Mouse (Mus musculus) kidney, embryonic 14.5 days (tissue): ENCODE data around the gene Lats2. TPM values are rescaled to one million over a fixed set of nuclear protein-coding genes. Genes with fewer than 3 reads are reported as not detected.

Experiments used
- ATAC-seq: fragments of 200-750 bp; cut with Nextera tagmentation; 2 replicates; pipeline ENCODE4 v1.8.0; 2017; ENCODE audit warnings: moderate number of reproducible peaks, mild to moderate bottlenecking, moderate TSS enrichment, moderate library complexity; ENCODE audit not compliant: low FRiP score, low TSS enrichment
- H3K27ac ChIP-seq: fragments of 300-500 bp; sonication (generic); 2 replicates; pipeline ENCODE4 v1.5.1; 2014; ENCODE audit warnings: low read depth, mild to moderate bottlenecking, low read length, moderate library complexity, mixed read lengths
- H3K27me3 ChIP-seq: fragments of 300-500 bp; sonication (generic); 2 replicates; pipeline ENCODE4 v1.6.1; 2014; ENCODE audit warnings: mild to moderate bottlenecking, low read length; ENCODE audit not compliant: control insufficient read depth, insufficient read depth
- H3K36me3 ChIP-seq: fragments of 300-500 bp; sonication (generic); 2 replicates; pipeline ENCODE4 v1.6.1; 2014; ENCODE audit warnings: low read length, mixed read lengths; ENCODE audit not compliant: control insufficient read depth, insufficient read depth
- H3K4me1 ChIP-seq: fragments of 300-500 bp; sonication (generic); 2 replicates; pipeline ENCODE4 v1.6.1; 2014; ENCODE audit warnings: low read length, mixed read lengths; ENCODE audit not compliant: control insufficient read depth, insufficient read depth
- H3K4me2 ChIP-seq: fragments of 300-500 bp; sonication (generic); replicated peaks from 2 replicates; pipeline ENCODE4 v1.6.1; 2014; ENCODE audit warnings: low read depth, mild to moderate bottlenecking, low read length
- H3K4me3 ChIP-seq: fragments of 300-500 bp; sonication (generic); 2 replicates; pipeline ENCODE4 v1.5.1; 2014; ENCODE audit warnings: mild to moderate bottlenecking, low read length
- H3K9ac ChIP-seq: fragments of 300-500 bp; sonication (generic); 2 replicates; pipeline ENCODE4 v1.6.1; 2014; ENCODE audit warnings: low read depth, mild to moderate bottlenecking, low read length, moderate library complexity
- H3K9me3 ChIP-seq: fragments of 300-500 bp; sonication (generic); 2 replicates; pipeline ENCODE4 v1.6.1; 2016; ENCODE audit warnings: low read length; ENCODE audit not compliant: control insufficient read depth
- WGBS: fragments of 180-500 bp; shearing (Covaris S2); extraction: QIAGEN DNeasy Blood & Tissue Kit; methylation state at CpG from one replicate; pipeline ENCODE4 v1.1.7; 2014; 5-methylcytosine and 5-hydroxymethylcytosine counted together
- polyA plus RNA-seq: library from polyadenylated mRNA; unstranded; fragments of >200 nt; fragmentation: Nextera tagmentation; extraction: Ambion mirVana; gene quantifications from 2 replicates; pipeline ENCODE4 v1.2.1, GENCODE M21; 2014

Gene Lats2
- polyA plus RNA-seq, 1 experiment from 2014 or later: 21.5 TPM

DNA sequence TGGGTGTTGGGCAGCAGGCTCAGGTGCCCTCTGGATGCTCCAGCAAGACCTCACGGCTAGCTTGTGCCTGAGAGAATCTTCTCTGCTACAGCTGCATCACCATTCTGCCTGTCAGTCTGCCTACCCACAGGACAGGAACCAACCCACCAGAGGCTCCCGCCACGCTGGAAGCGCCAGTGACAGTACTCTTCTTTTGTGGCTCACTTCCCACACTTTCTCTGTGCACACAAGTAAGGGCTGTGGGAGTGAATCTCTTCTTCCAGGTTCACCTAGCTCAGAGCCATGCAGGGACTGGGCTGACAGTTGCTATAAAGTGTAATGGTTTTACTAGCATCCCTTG is 51.5 kb downstream of the Lats2 start:
- Histone ChIP-seq H3K9ac (no peak overlapping the region), H3K27me3 (no peaks in the 10 kb centered on the region), H3K4me2 (no peak overlapping the region), H3K4me3 (no peak overlapping the region), H3K36me3 (peaks cover 21% of the 10 kb centered on the region), H3K4me1 (peaks cover 4% of the 10 kb centered on the region; the same call in 1 of the 2 replicates), H3K27ac (peak overlapping the region; percentile 32; the same call in 1 of the 2 replicates), H3K9me3 (no peaks in the 10 kb centered on the region)
- ATAC-seq: no peak
- 87% methylated on average over 4 of the region's 4 CpGs for WGBS

- Histone ChIP-seq H3K36me3 (peaks cover 21% of the 10 kb centered on the region), H3K4me2 (no peak overlapping the region), H3K4me3 (no peak overlapping the region), H3K9ac (no peak overlapping the region), H3K27me3 (no peaks in the 10 kb centered on the region), H3K4me1 (peaks cover 4% of the 10 kb centered on the region; the same call in 1 of the 2 replicates), H3K27ac (no peak overlapping the region), H3K9me3 (no peaks in the 10 kb centered on the region)
- ATAC-seq: no peak
- WGBS: 82% methylated on average over 4 of the region's 4 CpGs
Observed at GRCm38 (mm10) chr14:57705759-57706158, 52.4 kb downstream of the Lats2 start.

DNA sequence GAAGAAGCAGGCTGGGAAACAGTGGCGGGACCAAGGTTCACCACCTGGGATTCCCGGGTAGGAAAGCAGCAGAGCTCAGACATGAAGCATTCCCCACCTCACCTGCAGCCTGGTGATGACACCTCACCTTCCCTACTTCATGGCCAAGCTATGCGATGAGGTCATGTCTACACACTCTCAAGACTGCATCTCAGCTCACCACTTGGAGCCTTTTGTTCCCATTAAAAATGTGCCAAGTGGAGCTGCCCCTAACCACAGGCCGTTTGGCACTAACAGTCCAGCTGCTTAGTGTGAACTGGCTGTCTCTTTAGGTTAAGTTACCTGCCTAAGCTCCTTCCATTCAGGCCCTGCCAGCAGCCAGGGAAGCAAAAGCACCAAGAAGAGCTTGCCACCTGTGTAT is 53.1 kb downstream of the Lats2 start:
- H3K27me3 ChIP-seq: no peaks in the 10 kb centered on the region
- H3K4me2 ChIP-seq: no peak overlapping the region
- WGBS: 79% methylated on average over 4 of the region's 4 CpGs
- peaks cover 4% of the 10 kb centered on the region; the same call in 1 of the 2 replicates for H3K4me1 ChIP-seq
- peaks cover 27% of the 10 kb centered on the region for H3K36me3 ChIP-seq
- H3K27ac ChIP-seq: no peak overlapping the region
- H3K4me3 ChIP-seq: no peak overlapping the region
- no peak overlapping the region for H3K9ac ChIP-seq
- ATAC-seq: no peak
- no peaks in the 10 kb centered on the region for H3K9me3 ChIP-seq

DNA sequence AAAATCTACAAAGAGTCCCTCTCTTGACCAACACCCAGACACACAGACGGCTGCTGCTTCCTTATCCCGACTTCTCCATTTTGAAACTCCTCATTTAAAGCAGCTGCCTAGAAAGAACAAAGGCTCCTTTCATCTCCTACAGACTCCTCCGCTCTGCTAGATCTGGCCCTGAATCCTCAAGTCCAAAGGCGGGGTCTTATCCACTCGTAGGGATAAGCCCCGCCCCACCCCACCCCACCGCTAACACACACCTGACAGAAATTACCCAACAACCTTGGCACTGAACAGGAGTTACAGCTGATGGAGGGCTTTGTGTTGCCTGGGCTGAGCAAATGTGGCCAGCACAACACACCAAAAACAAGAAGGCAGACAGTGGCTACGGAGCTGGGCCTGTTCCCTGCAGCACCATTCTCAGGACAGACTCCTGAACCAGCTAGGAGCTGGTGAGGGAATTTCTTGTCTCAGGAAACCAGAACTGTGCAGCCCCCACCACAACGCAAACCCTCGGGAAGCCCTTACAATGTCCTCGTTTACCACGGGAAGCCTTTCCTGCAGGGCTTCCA is 56.2 kb downstream of the Lats2 start:
- WGBS: 68% methylated on average over 12 of the region's 12 CpGs
- Histone ChIP-seq H3K4me3 (no peak overlapping the region), H3K27me3 (no peaks in the 10 kb centered on the region), H3K4me1 (no peaks in the 10 kb centered on the region), H3K9ac (no peak overlapping the region), H3K27ac (no peak overlapping the region), H3K9me3 (no peaks in the 10 kb centered on the region), H3K4me2 (no peak overlapping the region), H3K36me3 (peaks cover 49% of the 10 kb centered on the region)
- ATAC-seq: 0 out of 2 replicates have a peak, but pooled peaks have one; percentile 36

- no peak overlapping the region for H3K9ac ChIP-seq
- H3K4me1 ChIP-seq: no peaks in the 10 kb centered on the region
- H3K36me3 ChIP-seq: peaks cover 64% of the 10 kb centered on the region
- ATAC-seq: no peak
- no peak overlapping the region for H3K27ac ChIP-seq
- no peak overlapping the region for H3K4me2 ChIP-seq
- H3K9me3 ChIP-seq: no peaks in the 10 kb centered on the region
- H3K4me3 ChIP-seq: no peak overlapping the region
- no peaks in the 10 kb centered on the region for H3K27me3 ChIP-seq
- WGBS: 96% methylated on average over 33 of the region's 33 CpGs
Observed at GRCm38 (mm10) chr14:57699461-57699970, 58.7 kb downstream of the Lats2 start.

DNA sequence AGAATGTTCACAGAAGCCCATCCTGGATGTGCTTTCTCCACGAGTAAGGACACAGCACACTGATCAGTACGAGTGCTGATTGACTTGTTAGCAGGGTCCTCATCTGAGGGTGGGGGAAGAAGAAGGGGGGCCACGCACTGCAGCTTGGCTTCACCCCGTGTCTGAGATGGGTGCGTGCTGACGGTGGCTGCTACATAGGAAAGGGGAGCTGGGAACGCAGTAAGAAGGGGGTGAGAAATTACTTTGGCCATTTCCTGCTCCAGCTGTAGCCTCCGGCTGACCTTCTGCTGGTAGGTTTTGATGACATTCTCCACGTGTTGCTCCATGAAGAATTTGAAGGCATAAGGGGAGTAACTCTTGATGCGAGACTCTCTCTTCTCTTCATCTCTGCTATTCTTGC is 59.2 kb downstream of the Lats2 start:
- Histone ChIP-seq H3K9me3 (no peaks in the 10 kb centered on the region), H3K36me3 (peaks cover 69% of the 10 kb centered on the region), H3K27ac (no peak overlapping the region), H3K4me1 (no peaks in the 10 kb centered on the region), H3K4me3 (no peak overlapping the region), H3K27me3 (no peaks in the 10 kb centered on the region), H3K4me2 (no peak overlapping the region), H3K9ac (no peak overlapping the region)
- 88% methylated on average over 10 of the region's 10 CpGs for WGBS
- ATAC-seq: no peak

DNA sequence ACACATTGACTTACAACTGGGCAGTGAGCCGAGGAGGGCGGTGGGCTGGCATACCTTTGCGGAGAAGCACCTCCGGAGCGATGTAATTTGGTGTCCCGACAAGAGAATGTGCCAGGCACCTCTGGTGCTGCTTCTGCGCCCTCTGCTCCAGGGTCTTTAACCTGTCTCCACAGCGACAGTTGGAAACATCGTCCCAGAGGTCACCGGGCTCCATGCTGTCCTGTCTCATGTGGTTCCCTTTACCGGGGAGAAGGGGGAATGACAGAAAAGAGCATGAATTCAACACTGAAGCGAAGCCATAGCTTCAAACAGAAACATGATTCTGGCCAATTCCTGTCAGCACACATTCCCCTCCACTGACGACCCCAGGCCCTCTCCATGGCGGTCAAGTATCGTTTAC is 62.1 kb downstream of the Lats2 start:
- Histone ChIP-seq H3K9ac (no peak overlapping the region), H3K27me3 (no peaks in the 10 kb centered on the region), H3K36me3 (peaks cover 71% of the 10 kb centered on the region), H3K27ac (no peak overlapping the region), H3K4me3 (no peak overlapping the region), H3K4me2 (no peak overlapping the region), H3K4me1 (no peaks in the 10 kb centered on the region), H3K9me3 (no peaks in the 10 kb centered on the region)
- 94% methylated on average over 15 of the region's 15 CpGs for WGBS
- ATAC-seq: no peak

DNA sequence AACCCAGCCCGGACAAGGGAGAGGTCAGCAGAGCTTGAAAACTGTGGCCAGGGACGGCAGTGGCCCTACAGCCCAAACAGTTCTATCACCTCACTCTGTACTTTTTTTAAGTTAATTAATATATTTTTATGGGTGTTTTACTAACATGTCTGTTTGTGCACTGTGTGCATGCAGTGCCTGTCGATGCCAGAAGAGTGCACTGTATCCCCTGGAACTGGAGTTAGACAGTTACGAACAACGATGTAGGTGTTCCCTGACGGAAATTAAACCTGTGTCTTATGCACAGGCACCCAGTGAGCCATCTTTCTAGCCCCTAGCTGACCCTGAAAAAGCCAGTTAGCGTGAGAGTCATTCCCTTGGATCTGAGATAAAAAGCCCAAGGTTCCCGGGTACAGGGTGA is 62.6 kb downstream of the Lats2 start:
- Histone ChIP-seq H3K4me3 (no peak overlapping the region), H3K27me3 (no peaks in the 10 kb centered on the region), H3K4me2 (no peak overlapping the region), H3K9ac (no peak overlapping the region), H3K27ac (no peak overlapping the region), H3K36me3 (peaks cover 74% of the 10 kb centered on the region), H3K9me3 (no peaks in the 10 kb centered on the region), H3K4me1 (no peaks in the 10 kb centered on the region)
- 90% methylated on average over 8 of the region's 8 CpGs for WGBS
- no peak for ATAC-seq

DNA sequence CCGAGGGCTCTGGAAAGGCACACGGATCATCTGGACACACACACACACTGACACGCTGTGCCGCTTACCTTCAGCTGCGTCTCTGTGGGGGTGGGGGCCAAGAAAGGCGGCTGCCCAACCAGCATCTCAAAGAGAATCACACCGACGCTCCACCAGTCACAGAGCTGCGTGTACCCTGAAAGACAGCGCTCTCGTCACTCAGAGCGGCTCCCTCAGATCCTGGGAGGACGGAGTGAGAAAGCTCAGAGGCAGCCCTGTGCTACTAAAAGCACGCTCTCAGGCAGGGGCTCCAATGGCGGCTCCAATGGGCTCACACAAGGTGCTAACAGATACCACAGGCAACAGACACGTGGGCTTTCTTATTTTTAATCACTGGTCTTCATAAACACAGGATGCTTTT is 63.9 kb downstream of the Lats2 start:
- Histone ChIP-seq H3K36me3 (peaks cover 68% of the 10 kb centered on the region), H3K4me2 (no peak overlapping the region), H3K4me3 (no peak overlapping the region), H3K27me3 (no peaks in the 10 kb centered on the region), H3K27ac (no peak overlapping the region), H3K4me1 (no peaks in the 10 kb centered on the region), H3K9me3 (no peaks in the 10 kb centered on the region), H3K9ac (no peak overlapping the region)
- 89% methylated on average over 16 of the region's 16 CpGs for WGBS
- ATAC-seq: no peak
